Comparison of ENCODE assay signal across 21 mouse cellular contexts in the genomic region with DNA sequence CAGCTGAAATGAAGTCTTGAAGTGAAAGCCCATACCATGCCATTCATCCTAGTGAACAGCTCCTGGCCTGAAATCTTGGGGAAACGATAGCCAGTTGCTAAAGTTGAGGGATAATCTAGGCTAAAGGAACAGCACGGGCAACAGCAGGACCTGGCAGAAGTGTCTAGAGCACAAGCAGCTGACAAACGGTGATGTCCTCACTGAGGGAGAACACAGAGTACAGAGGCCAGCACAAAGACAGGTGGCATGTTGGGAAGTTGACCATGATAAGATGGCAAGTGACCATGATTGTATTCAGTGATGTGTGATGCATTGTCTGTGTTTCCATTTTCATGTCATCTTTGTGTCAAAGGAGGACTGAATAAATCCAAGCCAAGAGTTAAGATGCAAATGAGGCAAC.
"Had no signal": no experiment of that assay in that cellular context is flagged by ENCODE, and none has a peak within 500 bp of the region (broad histone marks: within the 10 kb centered on the region; RNA-seq: fewer than 3 reads in every experiment).

No protein-coding gene starts in this region.

- H3K4me2 ChIP-seq: heart, embryonic 11.5 days; hindbrain, embryonic 12.5 days; hindbrain, embryonic 15.5 days; intestine, embryonic 15.5 days; limb, embryonic 12.5 days; liver, embryonic 11.5 days; liver, embryonic 13.5 days had no signal

- H3K9me3 ChIP-seq: hindbrain, embryonic 10.5 days; hindbrain, embryonic 12.5 days; hindbrain, embryonic 15.5 days; intestine, embryonic 15.5 days; limb, embryonic 10.5 days; limb, embryonic 12.5 days; liver, embryonic 13.5 days had no signal

- H3K9ac ChIP-seq: hindbrain, embryonic 12.5 days; hindbrain, embryonic 15.5 days; intestine, embryonic 15.5 days; limb, embryonic 12.5 days; liver, embryonic 13.5 days had no signal

- H3K27me3 ChIP-seq: hindbrain, embryonic 12.5 days; hindbrain, embryonic 15.5 days; intestine, embryonic 15.5 days; limb, embryonic 12.5 days; liver, embryonic 13.5 days had no signal

- H3K4me1 ChIP-seq: hindbrain, embryonic 12.5 days; hindbrain, embryonic 15.5 days; intestine, embryonic 15.5 days; limb, embryonic 12.5 days; liver, embryonic 13.5 days had no signal

- H3K27ac ChIP-seq: gastrocnemius, adult 2 months; heart, adult 2 months; hindbrain, embryonic 10.5 days; hindbrain, embryonic 12.5 days; hindbrain, embryonic 15.5 days; intestine, embryonic 15.5 days; layer of hippocampus, adult 2 months; limb, embryonic 10.5 days; limb, embryonic 12.5 days; liver, embryonic 13.5 days had no signal

- H3K36me3 ChIP-seq: hindbrain, embryonic 10.5 days; hindbrain, embryonic 12.5 days; hindbrain, embryonic 15.5 days; intestine, embryonic 15.5 days; limb, embryonic 10.5 days; limb, embryonic 12.5 days; liver, embryonic 13.5 days had no signal

- ATAC-seq: inflammation-experienced regulatory T-cells, adult 6 months; intestine, embryonic 15.5 days; intestine, postnatal 0 days had no signal

- H3K4me3 ChIP-seq: gastrocnemius, adult 2 months; heart, adult 2 months; hindbrain, embryonic 10.5 days; hindbrain, embryonic 12.5 days; hindbrain, embryonic 15.5 days; intestine, embryonic 15.5 days; layer of hippocampus, adult 2 months; limb, embryonic 10.5 days; limb, embryonic 12.5 days; liver, embryonic 13.5 days had no signal

- DNase-seq: gastrocnemius, adult 2 months; gastrocnemius, postnatal 10 days; gastrocnemius, postnatal 25 days; heart, adult 2 months; heart, postnatal 10 days; heart, postnatal 4 days; kidney, adult 18-20 months; kidney, postnatal 4 days; liver; liver, embryonic 13.5 days had no signal
